Mouse (Mus musculus) liver, adult 2 months (tissue): ENCODE data around the gene Slc41a2. TPM values are rescaled to one million over a fixed set of nuclear protein-coding genes. Genes with fewer than 3 reads are reported as not detected.

Experiments
- DNase-seq: peaks from one replicate; pipeline ENCODE4 v3.0.0-alpha.2; 2011; ENCODE audit warnings: low read depth, low spot score; ENCODE audit errors: extremely low read depth
- H3K27ac ChIP-seq: fragments of 200-500 bp; replicated peaks from 2 replicates; pipeline ENCODE4 v1.5.1; 2012; ENCODE audit warnings: low read depth, mild to moderate bottlenecking, control low read depth, inconsistent platforms, low read length; ENCODE audit not compliant: insufficient read depth
- H3K27me3 ChIP-seq: fragments of 200-500 bp; 2 replicates; pipeline ENCODE4 v1.6.1; 2012; ENCODE audit warnings: mild to moderate bottlenecking, moderate library complexity, low read length, inconsistent platforms; ENCODE audit not compliant: control insufficient read depth, insufficient read depth
- H3K36me3 ChIP-seq: fragments of 200-500 bp; 2 replicates; pipeline ENCODE4 v1.6.1; 2012; ENCODE audit warnings: low read length, inconsistent platforms; ENCODE audit not compliant: control insufficient read depth, insufficient read depth
- H3K4me1 ChIP-seq: fragments of 200-500 bp; 2 replicates; pipeline ENCODE4 v1.6.1; 2011; ENCODE audit warnings: low read length; ENCODE audit not compliant: control insufficient read depth, insufficient read depth
- H3K4me3 ChIP-seq: fragments of 200-500 bp; 2 replicates; pipeline ENCODE4 v1.5.1; 2011; ENCODE audit warnings: low read depth, mild to moderate bottlenecking, control low read depth, low read length, moderate library complexity; ENCODE audit not compliant: insufficient read depth
- H3K79me2 ChIP-seq: fragments of 200-500 bp; 2 replicates; pipeline ENCODE4 v1.6.1; 2012; ENCODE audit warnings: inconsistent platforms, mild to moderate bottlenecking, low read length, moderate library complexity; ENCODE audit not compliant: control insufficient read depth, insufficient read depth
- H3K9ac ChIP-seq: fragments of 200-500 bp; 2 replicates; pipeline ENCODE4 v1.6.1; 2012; ENCODE audit warnings: low read depth, mild to moderate bottlenecking, control low read depth, inconsistent platforms, low read length
- CTCF ChIP-seq: fragments of 200-500 bp; IDR thresholded peaks from 2 replicates; pipeline ENCODE4 v1.5.1; 2011; ENCODE audit warnings: low read depth, low read length, control low read depth
- POLR2A ChIP-seq: fragments of 200-500 bp; IDR thresholded peaks from 2 replicates; pipeline ENCODE4 v1.6.1; 2011; ENCODE audit warnings: low read length, control low read depth; ENCODE audit not compliant: insufficient read depth; ENCODE audit errors: extremely low read depth
- WGBS: fragments of 180-500 bp; shearing (Covaris S2); methylation state at CpG from one replicate; pipeline ENCODE4 v1.1.7; 2018; 5-methylcytosine and 5-hydroxymethylcytosine counted together
- polyA plus RNA-seq: library from polyadenylated mRNA; depleted of rRNA; stranded (reverse); fragments of >200 nt; gene quantifications from 2 replicates; pipeline ENCODE4 v1.2.3, GENCODE M21; 2012; rRNA removed
- total RNA-seq: library from RNA; depleted of rRNA; stranded (reverse); fragments of >200 nt; gene quantifications from 2 replicates; pipeline ENCODE4 v1.2.3, GENCODE M21; 2014; rRNA removed

Slc41a2 gene
- total and polyA plus RNA-seq, 2 experiments, result 4.3 to 7.4 TPM

DNA sequence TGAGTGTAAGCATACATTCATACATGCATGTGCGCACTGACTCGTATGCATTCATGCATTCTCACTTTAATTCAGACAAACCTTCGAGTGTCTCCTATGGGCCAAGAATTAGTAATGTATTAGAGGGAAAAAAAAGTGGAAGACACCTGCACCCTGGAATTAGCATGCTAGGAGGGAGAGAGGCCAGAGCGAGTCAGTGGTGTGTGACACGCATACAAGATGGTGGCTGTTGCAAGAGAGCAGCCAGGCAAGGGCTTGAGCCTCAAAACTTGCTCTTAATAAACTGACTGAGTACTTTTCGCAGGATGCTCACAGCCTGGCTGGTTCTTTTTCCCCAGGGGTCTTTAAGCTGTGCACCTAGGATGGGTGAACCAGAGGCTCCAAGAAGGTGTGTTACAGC is 152.6 kb downstream of the Slc41a2 start:
- Histone ChIP-seq H3K4me3 (no peak overlapping the region), H3K79me2 (no peaks in the 10 kb centered on the region), H3K9ac (no peak overlapping the region), H3K4me1 (no peaks in the 10 kb centered on the region), H3K36me3 (no peaks in the 10 kb centered on the region), H3K27me3 (no peaks in the 10 kb centered on the region), H3K27ac (no peak overlapping the region)
- 87% methylated on average over 6 of the region's 6 CpGs for WGBS
- no peak for TF ChIP-seq POLR2A
- no peak for TF ChIP-seq CTCF
- no peak for DNase-seq

GRCm38 (mm10) chr10:83184480-83185069 is 153.1 kb downstream of the Slc41a2 start:
- 73% methylated on average over 7 of the region's 7 CpGs for WGBS
- TF ChIP-seq CTCF (no peak), POLR2A (no peak)
- Histone ChIP-seq H3K4me3 (no peak overlapping the region), H3K36me3 (no peaks in the 10 kb centered on the region), H3K27me3 (no peaks in the 10 kb centered on the region), H3K9ac (no peak overlapping the region), H3K27ac (no peak overlapping the region), H3K4me1 (no peaks in the 10 kb centered on the region), H3K79me2 (no peaks in the 10 kb centered on the region)
- DNase-seq, result no peak

DNA sequence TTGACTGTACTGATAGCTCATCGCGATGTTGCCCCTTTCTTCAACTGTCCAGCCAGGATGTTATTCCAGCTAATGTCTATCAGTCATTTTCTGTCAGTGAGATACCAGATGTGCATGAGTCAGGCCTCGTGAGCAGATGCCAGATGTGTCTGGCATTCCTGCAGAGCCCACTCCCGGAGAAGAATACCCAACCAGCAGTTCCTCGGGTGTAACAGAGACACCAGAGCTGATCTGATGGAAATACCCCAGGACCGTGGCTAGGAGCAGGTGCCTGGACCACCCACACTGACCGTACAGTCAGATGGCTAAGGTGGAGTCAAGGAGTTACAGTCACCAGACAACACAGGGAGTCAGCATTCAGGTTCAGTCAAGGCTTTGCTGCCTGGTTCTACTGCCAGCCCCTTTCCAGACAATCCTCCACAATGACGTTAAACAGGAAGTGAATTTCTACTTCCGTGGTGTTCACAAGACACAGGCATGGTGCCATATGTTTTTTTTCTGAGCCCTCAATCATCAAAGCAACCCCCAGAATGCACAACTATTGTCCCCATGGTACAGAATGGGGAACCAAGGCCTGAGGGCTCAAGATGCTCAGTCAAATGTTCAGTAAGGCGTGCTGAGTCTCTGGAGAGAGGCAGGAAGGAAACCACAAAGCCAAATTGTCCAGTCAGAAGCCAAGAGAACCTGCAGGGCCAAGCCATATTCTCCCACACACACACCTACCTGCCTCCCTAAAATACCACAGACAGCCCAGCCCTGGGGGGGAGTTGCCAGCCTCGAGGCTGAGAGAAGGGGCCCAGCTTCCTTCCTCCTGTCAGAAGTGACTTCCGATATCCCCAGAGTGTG is 153.8 kb downstream of the Slc41a2 start:
- no peaks in the 10 kb centered on the region for H3K4me1 ChIP-seq
- WGBS, result 72% methylated on average over 12 of the region's 12 CpGs
- H3K36me3 ChIP-seq, result no peaks in the 10 kb centered on the region
- H3K27ac ChIP-seq, result no peak overlapping the region
- no peak overlapping the region for H3K9ac ChIP-seq
- no peaks in the 10 kb centered on the region for H3K27me3 ChIP-seq
- no peak for DNase-seq
- H3K4me3 ChIP-seq, result no peak overlapping the region
- no peaks in the 10 kb centered on the region for H3K79me2 ChIP-seq
- no peak for TF ChIP-seq CTCF
- no peak for TF ChIP-seq POLR2A

DNA sequence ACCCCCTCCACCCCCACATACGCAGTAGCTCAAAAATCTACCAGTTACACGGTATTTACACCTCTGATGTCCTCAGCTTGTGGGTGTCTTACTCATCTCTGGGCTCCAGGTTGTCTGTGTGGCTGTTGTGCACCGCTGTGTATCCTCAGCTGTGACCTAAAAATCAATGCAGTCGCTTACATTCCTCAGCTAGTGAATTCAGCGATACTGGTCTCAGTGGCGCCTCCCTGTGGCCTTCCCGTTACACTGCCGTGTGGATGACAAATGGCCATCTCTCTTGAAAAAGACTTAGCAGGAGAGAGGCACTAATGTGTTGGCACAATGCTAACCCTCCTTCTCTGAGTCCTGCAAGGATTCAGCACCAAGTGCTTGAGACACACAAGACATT is 155.1 kb downstream of the Slc41a2 start:
- no peaks in the 10 kb centered on the region for H3K79me2 ChIP-seq
- no peaks in the 10 kb centered on the region for H3K4me1 ChIP-seq
- H3K9ac ChIP-seq, result no peak overlapping the region
- no peaks in the 10 kb centered on the region for H3K36me3 ChIP-seq
- H3K27ac ChIP-seq, result no peak overlapping the region
- TF ChIP-seq POLR2A (no peak), CTCF (peak; percentile 74)
- 35% methylated on average over 8 of the region's 8 CpGs for WGBS
- H3K4me3 ChIP-seq, result no peak overlapping the region
- no peaks in the 10 kb centered on the region for H3K27me3 ChIP-seq
- peak; percentile 20 for DNase-seq

DNA sequence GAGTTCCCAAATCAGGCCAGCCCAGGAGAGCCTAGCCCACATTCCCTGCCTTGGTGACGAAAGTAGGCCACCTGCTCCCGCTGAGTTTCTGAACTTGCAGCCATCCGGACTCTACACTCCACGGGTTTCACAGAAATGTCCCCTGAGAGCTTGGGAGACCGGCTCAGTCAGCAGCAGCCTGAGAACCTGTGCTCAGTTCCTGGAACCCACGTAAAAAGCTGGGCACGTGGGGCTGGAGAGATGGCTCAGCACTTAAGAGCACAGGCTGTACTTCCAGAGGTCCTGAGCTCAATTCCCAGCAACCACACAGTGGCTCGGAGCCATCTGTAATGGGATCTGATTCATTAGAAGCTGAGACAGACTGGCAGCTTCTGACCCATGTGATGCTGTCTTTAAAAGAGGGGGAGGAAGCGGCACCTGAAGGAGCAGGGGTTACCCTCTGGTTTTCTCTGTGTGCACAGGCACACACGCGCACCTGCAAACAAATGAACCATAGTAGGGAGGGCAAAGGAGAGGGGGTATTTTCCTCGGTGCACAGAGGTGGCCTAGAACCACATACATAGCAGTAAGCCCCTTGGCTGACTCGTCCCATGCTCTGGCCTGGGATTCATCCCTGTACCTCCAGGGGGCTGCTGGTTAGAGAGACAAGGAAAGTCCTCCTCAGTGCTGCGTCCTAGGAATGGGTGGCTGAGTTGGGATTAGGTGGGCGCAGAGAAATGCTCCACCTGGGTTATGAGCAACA is 155.7 kb downstream of the Slc41a2 start:
- no peak overlapping the region for H3K27ac ChIP-seq
- no peaks in the 10 kb centered on the region for H3K79me2 ChIP-seq
- TF ChIP-seq CTCF (no peak), POLR2A (no peak)
- no peaks in the 10 kb centered on the region for H3K27me3 ChIP-seq
- no peak overlapping the region for H3K4me3 ChIP-seq
- no peaks in the 10 kb centered on the region for H3K36me3 ChIP-seq
- no peaks in the 10 kb centered on the region for H3K4me1 ChIP-seq
- WGBS, result 72% methylated on average over 15 of the region's 15 CpGs
- no peak overlapping the region for H3K9ac ChIP-seq
- no peak for DNase-seq

Other genes starting within 250 kb of the Slc41a2 start
- gene D10Wsu102e, start 22.3 kb upstream of the Slc41a2 start, total RNA-seq, result 0.28 and 0.34 TPM in 2 replicates
- 0.12 and 0.13 TPM in 2 replicates for gene D10Wsu102e, start 22.3 kb upstream of the Slc41a2 start, polyA plus RNA-seq
- gene Aldh1l2, start 196.3 kb upstream of the Slc41a2 start, total RNA-seq, result 0.09 and 1.5 TPM in 2 replicates
- 0.04 and 0.06 TPM in 2 replicates for gene Aldh1l2, start 196.3 kb upstream of the Slc41a2 start, polyA plus RNA-seq
- 21.7 and 26.7 TPM in 2 replicates for gene Washc4, start 205.9 kb upstream of the Slc41a2 start, total RNA-seq
- gene Washc4, start 205.9 kb upstream of the Slc41a2 start, polyA plus RNA-seq, result 1.2 and 1.3 TPM in 2 replicates